Mouse (Mus musculus): ENCODE measurements around the gene Gm47995.
"Not testable (repeated sequence)": the region's sequence is repeated elsewhere in the genome, so short reads cannot be mapped to it uniquely, and the experiment has no call there.

The Gm47995 gene

DNA sequence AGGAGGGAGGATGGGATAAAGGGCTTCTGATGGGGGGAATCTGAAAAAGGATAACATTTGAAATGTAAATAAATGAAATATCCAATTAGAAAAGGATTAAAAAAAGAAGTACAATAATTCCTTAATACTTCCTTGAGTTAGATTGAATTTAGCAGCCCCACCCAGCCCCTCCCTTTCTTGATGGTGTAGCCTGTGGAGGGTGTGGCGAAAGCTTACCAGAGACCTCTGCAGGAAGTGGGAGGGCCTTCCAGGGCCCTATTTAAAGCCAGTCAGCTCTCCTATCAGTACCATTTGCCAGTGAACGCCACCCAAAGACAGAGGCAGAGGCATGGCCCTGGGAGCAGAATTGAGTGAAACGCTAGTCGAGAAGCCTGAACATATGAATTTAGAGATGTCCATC is at the start of gene Gm47995:
Gene Gm47995 (plus strand): TSS at position 329 of the 400 bp plus-strand sequence.
- not testable (repeated sequence) for H3K27me3 ChIP-seq (ENCODE audit: control insufficient read depth, insufficient read depth, low read length, poor library complexity, severe bottlenecking); DNase-seq (ENCODE audit: low read depth, low spot score); H3K36me3 ChIP-seq (ENCODE audit: control insufficient read depth, insufficient read depth, low read length, poor library complexity, severe bottlenecking)

DNA sequence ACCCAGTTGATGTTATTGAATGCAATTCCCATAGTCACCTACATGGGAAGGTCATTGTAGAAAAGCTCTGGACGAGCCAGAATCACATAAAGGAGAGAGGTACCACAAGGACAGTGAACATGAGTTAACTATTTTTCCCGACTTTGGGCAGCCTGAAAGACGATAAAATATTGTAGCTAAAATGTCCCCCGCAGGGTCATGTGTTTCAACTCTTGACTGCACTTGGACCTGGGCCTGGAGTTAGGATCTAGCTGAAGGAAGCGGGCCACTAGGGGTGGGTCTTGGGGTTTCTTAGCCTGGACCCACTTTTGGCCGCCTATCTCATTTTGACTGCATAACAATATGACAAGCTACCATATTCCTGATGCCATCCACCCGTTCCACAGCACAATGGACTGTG is 48.0 kb upstream of the Gm47995 start:
- Histone ChIP-seq H3K27me3 (ENCODE audit: control insufficient read depth, insufficient read depth, low read length, poor library complexity, severe bottlenecking) (no peaks in the 10 kb centered on the region), H3K36me3 (ENCODE audit: control insufficient read depth, insufficient read depth, low read length, poor library complexity, severe bottlenecking) (no peaks in the 10 kb centered on the region)
- no peak for DNase-seq (ENCODE audit: low read depth, low spot score)

DNA sequence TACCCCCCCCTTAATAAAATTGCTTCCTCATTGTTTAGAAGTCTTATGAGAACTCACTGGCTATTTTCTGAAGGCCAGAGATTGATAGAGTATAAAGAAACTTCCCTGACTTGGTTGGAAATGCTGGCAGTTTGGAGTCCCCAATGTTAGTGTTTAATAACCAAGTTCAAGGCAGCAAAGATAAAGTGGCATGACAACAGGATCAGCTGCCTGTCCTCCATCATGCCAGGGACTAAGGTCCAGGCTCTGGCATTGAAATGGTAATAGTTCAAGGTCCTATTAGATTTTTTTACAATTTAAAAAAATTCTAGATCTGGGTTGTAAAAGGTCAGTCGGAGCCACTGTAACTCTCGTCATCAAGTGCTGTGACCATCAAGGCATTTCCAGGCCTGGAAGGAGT is 47.2 kb upstream of the Gm47995 start:
- DNase-seq (ENCODE audit: low read depth, low spot score) = no peak
- Histone ChIP-seq H3K27me3 (ENCODE audit: control insufficient read depth, insufficient read depth, low read length, poor library complexity, severe bottlenecking) (no peaks in the 10 kb centered on the region), H3K36me3 (ENCODE audit: control insufficient read depth, insufficient read depth, low read length, poor library complexity, severe bottlenecking) (no peaks in the 10 kb centered on the region)

DNA sequence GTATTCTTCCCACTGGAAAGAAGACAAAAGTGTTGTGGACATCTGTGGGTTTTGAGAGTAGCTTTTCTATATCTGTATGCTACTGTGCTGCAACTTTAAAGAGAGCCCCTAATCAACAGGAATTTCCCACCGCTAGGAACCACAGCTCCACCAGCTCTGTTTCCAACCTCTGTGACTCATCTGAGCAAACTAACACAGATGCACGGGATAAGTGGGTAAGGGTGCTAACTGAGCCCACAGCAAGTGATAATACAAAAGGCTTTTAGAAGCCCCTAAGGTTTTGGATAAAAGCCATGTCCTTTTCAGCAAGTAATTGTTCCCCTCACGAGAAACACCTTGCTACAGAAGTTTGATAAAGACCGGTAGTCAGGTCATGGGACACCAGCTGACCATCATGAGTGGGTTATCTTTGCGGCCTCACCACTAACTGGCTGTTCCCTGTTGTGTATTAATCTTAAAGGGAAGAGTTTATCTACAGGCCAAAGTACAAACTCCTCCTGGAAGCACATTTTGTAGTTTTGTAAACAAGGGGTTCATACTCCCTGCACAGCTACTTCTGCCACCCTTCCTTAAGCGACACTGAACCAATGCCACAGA is 45.1 kb upstream of the Gm47995 start:
- Histone ChIP-seq H3K27me3 (ENCODE audit: control insufficient read depth, insufficient read depth, low read length, poor library complexity, severe bottlenecking) (no peaks in the 10 kb centered on the region), H3K36me3 (ENCODE audit: control insufficient read depth, insufficient read depth, low read length, poor library complexity, severe bottlenecking) (no peaks in the 10 kb centered on the region)
- no peak for DNase-seq (ENCODE audit: low read depth, low spot score)

DNA sequence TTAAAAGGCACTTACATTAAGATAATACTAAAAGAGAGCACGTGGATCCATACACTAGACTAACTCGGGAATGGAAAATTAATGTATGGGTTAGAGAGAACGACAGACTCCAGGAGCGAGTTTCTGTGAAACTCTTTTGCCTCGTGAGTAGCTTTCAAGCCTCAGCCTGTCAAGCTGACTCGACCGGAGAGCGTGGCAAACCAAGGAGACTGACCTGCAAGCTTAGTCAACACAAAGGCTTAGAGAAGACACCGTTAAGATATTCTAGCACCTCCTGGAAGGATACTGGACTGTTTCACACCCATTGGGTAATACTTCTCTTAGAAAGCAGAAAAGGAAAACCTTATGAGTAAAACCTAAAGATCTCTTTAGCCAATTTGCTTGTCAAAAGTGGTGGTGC is 44.1 kb upstream of the Gm47995 start:
- not testable (repeated sequence) for H3K36me3 ChIP-seq (ENCODE audit: control insufficient read depth, insufficient read depth, low read length, poor library complexity, severe bottlenecking)

DNA sequence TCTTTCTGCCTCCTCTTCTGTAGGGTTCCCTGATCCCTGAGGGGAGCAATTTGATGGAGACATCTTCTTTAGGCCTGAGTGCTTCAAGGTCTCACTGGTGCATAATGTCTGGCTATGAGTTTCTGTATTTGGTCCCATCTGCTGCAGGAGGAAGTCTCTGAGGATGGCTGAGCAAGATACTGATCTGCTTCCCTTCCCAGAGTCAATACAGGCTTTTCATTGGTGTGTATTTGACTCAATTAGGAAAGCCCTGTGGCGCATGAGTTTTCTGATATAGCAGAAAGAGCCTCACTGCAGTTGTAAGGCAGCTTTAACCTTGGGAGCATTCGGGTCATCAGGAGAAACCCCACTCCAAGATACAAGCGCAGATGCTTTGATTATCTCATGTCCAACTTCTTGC is 42.1 kb upstream of the Gm47995 start:
- Histone ChIP-seq H3K27me3 (ENCODE audit: control insufficient read depth, insufficient read depth, low read length, poor library complexity, severe bottlenecking) (no peaks in the 10 kb centered on the region), H3K36me3 (ENCODE audit: control insufficient read depth, insufficient read depth, low read length, poor library complexity, severe bottlenecking) (no peaks in the 10 kb centered on the region)
- DNase-seq (ENCODE audit: low read depth, low spot score) = no peak

More for the DNA sequence above, 44.1 kb upstream of the Gm47995 start:
- DNase-seq (ENCODE audit: low read depth, low spot score); H3K27me3 ChIP-seq (ENCODE audit: control insufficient read depth, insufficient read depth, low read length, poor library complexity, severe bottlenecking): not testable (repeated sequence)

DNA sequence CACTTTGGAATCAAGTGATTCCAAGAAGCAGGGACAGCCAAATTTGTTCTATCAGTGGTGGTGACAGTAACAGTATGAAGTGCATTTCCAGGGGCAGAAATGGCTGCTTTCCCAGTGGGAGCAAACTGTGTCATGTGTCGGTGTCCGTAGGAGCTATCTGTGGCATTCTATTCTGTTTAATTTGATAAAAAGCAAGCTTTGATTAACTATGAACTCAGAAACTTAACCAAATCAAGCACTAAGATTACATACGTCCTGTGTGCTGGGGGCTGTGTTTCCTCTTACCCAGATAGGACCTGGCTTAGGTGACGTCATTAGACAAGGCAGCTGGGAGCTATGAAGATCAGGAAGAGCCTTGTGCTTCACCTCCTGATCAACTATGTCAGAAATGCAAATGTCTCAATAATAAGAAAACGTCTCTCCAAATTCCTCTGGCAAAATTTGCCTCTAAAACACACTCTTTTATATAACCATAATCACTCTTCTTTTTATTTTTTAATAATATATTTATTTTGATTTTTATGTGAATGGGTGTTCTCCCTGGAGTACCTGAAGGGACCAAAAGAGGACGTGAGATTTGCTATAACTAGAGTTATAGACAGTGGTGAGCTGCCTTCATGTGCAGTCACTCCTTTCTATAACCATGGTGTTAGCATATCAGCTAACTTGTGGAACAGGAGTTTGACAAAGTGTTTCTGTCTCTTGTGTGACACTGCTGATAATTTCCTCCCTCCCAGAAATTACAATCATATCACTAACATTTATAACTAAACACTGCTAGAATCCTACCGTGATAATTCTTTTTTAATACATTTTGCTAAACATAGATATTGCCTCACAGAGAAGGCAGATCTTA is 41.2 kb upstream of the Gm47995 start:
- Histone ChIP-seq H3K27me3 (ENCODE audit: control insufficient read depth, insufficient read depth, low read length, poor library complexity, severe bottlenecking) (no peaks in the 10 kb centered on the region), H3K36me3 (ENCODE audit: control insufficient read depth, insufficient read depth, low read length, poor library complexity, severe bottlenecking) (no peaks in the 10 kb centered on the region)
- DNase-seq (ENCODE audit: low read depth, low spot score) = no peak

DNA sequence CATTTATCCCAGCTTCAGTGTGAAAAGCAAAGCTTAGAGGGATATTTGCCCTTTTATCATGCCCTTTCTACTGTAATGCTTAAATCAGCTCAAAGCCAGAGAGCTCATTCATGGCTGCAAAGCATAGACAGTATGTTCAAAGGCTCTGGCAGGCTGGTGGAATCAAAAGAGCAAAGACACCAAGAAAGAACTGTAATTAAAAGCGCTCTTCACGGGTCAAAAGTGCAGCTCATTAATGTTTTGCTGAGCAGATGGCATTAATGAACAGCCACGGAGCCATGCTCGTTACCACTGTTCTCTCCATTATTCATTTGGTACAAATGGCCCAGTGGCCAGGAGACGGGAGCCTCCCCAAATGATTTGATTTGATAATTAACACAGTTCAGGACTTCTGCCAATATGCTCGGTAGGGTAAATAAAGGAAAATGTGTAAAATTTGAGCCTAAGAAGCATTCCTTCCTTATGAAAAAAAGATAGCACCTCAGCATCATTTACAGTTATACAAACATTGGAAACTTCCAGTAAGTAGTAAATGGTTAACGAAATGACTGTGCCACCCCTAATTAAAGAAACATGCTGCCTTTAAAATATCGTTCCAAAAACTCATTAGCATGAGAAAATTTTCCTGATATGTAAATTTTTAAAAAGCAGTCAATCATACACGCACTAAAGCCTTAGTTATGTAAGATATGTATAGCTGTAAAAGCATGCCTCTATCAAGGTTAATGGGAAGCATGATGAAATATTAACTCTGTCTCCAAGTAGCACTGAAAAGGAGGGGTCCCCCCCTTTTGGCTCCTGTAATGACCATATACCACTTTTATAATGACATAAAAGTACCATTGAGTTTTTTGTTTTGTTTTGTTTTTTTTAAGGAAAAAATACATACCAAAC is 40.0 kb upstream of the Gm47995 start:
- no peak for DNase-seq (ENCODE audit: low read depth, low spot score)
- H3K27me3 ChIP-seq (ENCODE audit: control insufficient read depth, insufficient read depth, low read length, poor library complexity, severe bottlenecking) = no peaks in the 10 kb centered on the region
- H3K36me3 ChIP-seq (ENCODE audit: control insufficient read depth, insufficient read depth, low read length, poor library complexity, severe bottlenecking) = no peaks in the 10 kb centered on the region

DNA sequence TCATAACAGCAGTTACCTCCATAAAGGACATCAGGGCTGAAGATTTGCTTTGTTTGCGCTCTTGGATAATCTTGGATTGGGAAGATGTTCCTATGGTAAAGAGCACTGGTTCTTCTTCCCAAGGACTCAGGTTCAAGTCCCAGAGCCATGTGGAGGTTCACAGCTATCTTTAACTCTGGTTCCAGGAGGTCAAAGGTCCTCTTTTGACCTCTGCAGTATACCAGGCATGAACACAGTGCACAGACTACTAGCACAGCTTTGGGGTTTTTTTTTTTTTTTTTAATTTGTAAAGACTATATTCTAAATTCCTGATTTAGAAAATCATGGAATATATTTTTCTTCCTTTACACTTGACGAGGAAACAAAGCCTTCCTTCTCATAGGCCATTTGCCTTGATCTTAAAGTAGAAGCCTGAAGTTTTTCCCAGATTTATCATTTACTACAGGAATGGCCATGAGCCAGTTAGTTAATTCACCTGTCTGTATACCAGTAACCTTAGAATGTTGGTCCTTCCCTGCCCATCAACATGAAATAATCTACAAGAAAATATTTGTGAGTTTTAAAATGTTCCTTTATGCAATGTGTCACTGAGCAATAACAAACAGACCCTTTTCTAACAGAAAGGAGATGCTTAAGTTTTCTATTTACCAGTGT is 39.3 kb upstream of the Gm47995 start:
- Histone ChIP-seq H3K27me3 (ENCODE audit: control insufficient read depth, insufficient read depth, low read length, poor library complexity, severe bottlenecking) (no peaks in the 10 kb centered on the region), H3K36me3 (ENCODE audit: control insufficient read depth, insufficient read depth, low read length, poor library complexity, severe bottlenecking) (no peaks in the 10 kb centered on the region)
- DNase-seq (ENCODE audit: low read depth, low spot score) = no peak

DNA sequence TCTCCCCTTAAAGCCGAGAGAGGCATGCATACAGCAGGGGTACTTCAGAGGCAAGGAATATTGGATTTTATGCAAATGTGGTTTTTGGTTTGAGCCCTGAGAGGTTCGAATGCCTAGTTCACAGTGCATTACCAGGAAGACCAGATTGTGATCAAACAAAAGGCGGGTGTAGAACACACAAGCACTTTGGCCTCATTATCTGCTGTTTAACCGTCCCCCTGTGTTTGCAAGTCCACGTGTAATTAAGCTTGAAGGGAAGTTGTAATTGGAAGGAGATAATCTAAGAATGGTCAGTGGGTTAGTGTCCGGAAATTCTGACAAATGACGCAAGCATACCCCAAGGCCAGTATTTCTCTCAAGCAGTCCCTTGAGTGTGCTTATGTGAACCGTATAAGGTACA is 32.2 kb upstream of the Gm47995 start:
- Histone ChIP-seq H3K36me3 (ENCODE audit: control insufficient read depth, insufficient read depth, low read length, poor library complexity, severe bottlenecking) (no peaks in the 10 kb centered on the region), H3K27me3 (ENCODE audit: control insufficient read depth, insufficient read depth, low read length, poor library complexity, severe bottlenecking) (no peaks in the 10 kb centered on the region)
- no peak for DNase-seq (ENCODE audit: low read depth, low spot score)

DNA sequence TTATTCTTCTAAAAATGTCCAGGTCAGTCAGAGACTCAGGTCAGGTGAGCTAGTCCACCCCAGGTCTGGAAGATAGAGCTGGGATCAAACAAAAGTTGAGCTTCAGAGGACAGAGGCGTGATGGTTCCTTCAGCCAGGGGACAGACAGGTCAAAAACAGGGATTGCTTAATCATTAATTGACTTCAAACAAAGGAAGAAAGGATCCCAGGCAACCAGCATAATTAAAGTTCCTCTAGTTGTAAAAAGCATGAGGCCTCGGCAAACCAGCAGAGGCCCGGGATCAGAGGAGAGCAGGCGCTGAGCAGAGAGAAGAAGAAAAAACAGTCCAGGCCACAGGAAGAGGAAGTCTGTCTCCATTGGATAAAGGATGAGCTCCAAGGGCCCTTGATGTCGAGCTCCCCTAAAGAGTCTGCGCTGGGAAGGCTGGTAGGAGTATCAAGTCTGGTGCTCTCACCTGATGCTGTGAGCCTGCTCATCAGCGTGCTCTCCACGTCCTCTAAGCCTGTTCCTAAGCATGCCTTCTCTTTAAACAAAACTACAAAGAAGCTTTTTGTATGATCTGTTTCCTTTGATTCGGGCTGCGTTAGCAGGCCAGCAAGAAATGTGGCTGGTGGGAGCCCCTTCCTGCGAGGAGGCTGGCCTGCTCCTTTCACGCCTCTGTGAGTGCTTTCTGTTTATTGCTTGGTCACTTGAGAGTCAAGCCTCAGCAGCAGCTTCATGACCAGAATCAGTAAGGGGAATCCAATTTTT is 30.8 kb upstream of the Gm47995 start:
- Histone ChIP-seq H3K27me3 (ENCODE audit: control insufficient read depth, insufficient read depth, low read length, poor library complexity, severe bottlenecking) (no peaks in the 10 kb centered on the region), H3K36me3 (ENCODE audit: control insufficient read depth, insufficient read depth, low read length, poor library complexity, severe bottlenecking) (no peaks in the 10 kb centered on the region)
- DNase-seq (ENCODE audit: low read depth, low spot score) = no peak

DNA sequence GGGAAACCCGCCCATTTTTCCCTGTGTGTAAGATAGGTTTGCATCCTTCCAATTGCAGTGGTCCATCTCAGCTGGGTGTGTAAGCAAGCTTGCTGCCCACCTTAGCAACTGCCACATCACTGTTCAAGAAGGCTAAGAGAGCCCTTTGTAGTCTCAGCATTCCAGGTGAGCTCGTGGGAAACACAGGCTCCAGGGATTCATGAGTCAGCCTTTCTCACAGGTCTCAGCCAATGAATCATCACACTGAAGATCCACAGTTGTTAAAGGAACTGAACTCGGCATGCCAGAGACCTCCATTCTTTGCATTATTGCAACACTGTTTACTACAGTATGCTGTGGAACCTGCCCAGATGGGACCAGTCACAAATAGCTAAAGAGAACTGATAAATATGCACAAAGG is 29.6 kb upstream of the Gm47995 start:
- no peaks in the 10 kb centered on the region for H3K27me3 ChIP-seq (ENCODE audit: control insufficient read depth, insufficient read depth, low read length, poor library complexity, severe bottlenecking)
- no peaks in the 10 kb centered on the region for H3K36me3 ChIP-seq (ENCODE audit: control insufficient read depth, insufficient read depth, low read length, poor library complexity, severe bottlenecking)
- no peak for DNase-seq (ENCODE audit: low read depth, low spot score)

DNA sequence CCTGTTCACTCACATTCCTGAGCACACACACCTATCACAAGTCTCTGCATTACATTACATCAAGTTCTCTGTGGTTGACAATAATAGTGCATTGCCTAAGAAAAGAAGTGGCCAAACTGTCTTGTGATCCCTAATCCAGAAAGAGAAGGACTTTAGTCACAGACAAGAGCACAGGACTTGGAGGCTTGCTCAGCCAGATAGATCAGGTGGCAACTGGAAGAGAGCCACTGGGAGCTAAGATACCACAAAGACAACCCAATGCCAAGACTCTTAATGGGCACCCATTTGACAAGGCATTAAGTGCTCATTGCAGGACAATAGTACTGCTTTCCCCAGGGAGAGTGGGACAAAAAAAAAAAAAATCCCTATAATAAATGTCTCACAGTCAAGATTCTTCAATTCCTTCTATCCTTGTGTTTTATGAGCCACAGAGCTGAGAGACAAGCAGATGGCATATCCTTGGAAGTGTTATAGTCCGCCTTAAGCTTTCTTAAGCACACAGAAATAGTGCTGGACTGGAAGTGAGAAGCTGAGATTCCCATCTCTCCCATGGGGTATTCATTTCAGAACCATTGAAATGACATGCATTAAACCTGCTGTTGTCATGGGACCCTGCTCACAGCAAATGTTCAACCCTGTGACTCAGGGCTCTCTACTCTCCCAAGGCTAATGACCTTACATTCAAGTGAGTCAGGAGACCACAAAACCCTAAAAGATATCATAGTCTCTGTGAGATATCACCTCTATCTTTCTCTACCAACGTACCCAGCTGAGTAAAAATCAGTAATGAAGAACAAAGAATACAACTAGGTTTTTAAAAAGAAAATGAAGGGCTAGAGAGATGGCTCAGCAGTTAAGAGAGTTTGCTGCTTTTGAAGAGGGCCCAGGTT is 26.4 kb upstream of the Gm47995 start:
- no peaks in the 10 kb centered on the region for H3K27me3 ChIP-seq (ENCODE audit: control insufficient read depth, insufficient read depth, low read length, poor library complexity, severe bottlenecking)
- DNase-seq (ENCODE audit: low read depth, low spot score) = no peak
- no peaks in the 10 kb centered on the region for H3K36me3 ChIP-seq (ENCODE audit: control insufficient read depth, insufficient read depth, low read length, poor library complexity, severe bottlenecking)
